Mouse (Mus musculus) retina, adult 2 months (tissue): ENCODE data around the gene Gm49391.
"Not testable (repeated sequence)": the region's sequence is repeated elsewhere in the genome, so short reads cannot be mapped to it uniquely, and the experiment has no call there.

Experiments used
- DNase-seq: peaks from one replicate; pipeline ENCODE4 v3.0.0-alpha.2; 2012; ENCODE audit warnings: low read depth, low spot score

The Gm49391 gene

DNA sequence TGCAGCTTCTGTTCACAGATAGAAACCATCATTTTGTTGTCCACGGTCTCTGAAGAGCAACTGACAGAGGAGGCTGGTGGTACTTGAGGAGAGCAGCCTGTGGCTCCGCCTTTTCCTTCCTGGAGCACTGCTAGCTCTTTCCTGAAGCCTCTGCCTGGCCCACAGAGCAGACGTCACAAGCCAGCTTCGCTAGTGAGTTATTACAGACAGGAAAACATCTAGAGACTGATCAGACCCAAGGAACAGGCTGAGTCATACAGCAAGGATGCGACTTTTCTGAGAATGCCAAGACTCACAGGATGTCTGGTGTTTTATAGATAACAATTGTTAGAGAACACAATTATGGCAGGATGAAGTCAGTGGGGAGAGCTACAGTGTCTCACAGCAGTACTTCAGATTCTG, at the start of gene Gm49391, which contains the start of gene Ctla2a:
Gene Gm49391, minus strand, starts transcription at position 72 of the 402 bp plus-strand sequence.
Gene Ctla2a, minus strand, starts transcription at position 126 of the 402 bp plus-strand sequence.
- DNase-seq = no peak

DNA sequence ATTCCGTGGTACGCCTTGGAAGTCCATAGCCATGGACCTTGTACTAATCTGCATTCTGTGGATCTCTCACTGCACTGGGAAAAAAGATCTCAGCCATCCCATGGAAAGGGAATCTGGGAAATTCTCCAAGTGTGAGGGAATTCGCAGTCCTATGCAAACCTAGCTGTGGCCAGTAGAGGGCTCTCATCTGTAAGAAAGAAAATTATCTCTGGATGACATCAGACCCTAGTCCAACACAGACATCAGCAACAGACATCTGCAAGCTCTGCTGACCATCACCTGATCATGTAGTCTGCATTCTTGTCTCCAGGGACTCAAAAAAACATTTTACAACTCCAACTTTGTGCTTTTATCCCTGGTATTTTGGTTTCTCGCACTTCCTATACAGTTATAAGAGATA, 35.9 kb upstream of the Gm49391 start:
- DNase-seq = not testable (repeated sequence)

DNA sequence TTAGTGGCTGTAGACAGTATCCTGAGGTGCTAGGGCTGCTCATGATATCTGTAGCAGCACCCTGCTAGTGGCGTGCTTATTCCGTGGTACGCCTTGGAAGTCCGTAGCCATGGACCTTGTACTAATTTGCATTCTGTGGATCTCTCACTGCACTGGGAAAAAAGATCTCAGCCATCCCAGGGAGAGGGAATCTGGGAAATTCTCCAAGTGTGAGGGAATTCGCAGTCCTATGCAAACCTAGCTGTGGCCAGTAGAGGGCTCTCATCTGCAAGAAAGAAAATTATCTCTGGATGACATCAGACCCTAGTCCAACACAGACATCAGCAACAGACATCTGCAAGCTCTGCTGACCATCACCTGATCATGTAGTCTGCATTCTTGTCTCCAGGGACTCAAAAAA, 27.6 kb upstream of the Gm49391 start:
- DNase-seq = not testable (repeated sequence)

DNA sequence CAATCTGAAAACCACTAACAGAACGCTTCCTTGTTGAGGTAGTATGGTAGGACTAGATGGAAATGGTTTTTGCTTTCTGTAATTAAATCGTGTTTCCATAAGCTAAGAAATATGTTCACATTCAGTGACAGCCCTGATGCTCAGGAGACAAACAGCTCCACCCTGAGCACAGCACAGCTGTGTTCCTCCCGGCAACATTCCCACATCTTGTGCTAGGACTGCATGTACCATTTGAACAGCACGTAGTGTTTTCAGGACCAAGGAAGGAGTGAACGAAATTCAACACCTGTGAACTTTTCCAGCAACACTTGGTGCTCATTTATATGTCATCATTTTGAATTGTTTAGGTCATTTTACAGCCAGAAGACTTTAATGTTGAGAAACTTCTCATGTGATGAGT, 25.3 kb upstream of the Gm49391 start:
- no peak for DNase-seq

- DNase-seq = not testable (repeated sequence)
Measured at GRCm38 (mm10) chr13:60941884-60942283, 5.5 kb upstream of the Gm49391 start, which contains the start of gene Tpbpa. TSS of gene Tpbpa (minus strand) at chr13:60941984.

DNA sequence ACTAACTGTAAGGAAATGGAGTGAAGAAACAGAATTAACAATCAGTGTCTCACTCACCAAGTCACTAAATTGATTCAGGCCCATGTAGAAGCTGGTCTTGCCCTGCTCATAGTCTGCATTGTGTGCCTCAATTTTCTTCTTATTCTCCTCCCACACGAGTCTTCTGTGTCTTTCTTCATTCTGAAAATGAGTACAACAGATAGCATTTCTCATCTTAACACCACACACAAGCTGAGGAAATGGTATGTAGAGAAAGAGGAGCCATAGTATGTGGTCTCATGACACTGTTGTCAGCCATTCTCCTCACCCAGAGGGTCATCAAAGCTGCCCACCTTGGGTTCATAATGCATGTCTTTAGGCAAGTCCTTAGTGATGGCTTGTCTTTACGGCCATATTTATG, 881 bp downstream of the Gm49391 start, which contains the start of gene Gm49393:
Gene Gm49393, minus strand, starts transcription at position 101 of the 400 bp plus-strand sequence.
- not testable (repeated sequence) for DNase-seq

DNA sequence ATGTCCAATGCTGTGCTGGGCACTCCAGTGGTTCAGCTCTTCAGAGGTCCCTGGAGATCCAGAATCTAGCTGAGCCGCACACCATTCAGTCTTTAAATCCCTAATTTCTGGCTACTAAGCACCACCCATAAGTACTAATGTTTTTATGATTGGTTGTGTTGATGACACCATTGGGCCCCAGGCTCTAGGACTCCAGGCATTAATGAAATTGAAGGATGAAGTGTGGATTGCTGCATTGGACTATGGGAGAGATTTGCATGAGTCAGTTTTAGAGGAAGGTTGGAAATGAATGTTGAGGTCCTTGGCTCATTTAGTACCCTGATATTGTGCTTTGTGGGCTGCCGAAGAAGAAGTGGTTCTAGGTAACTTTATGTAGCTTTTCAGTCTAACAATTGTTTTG, 31.6 kb downstream of the Gm49391 start, which contains the start of gene Tpbpb:
Gene Tpbpb, minus strand, starts transcription at position 101 of the 400 bp plus-strand sequence.
- not testable (repeated sequence) for DNase-seq

- no peak for DNase-seq
Measured at GRCm38 (mm10) chr13:60897328-60897727, 39.0 kb downstream of the Gm49391 start, which contains the start of gene Ctla2b. TSS of gene Ctla2b (minus strand) at chr13:60897447.

DNA sequence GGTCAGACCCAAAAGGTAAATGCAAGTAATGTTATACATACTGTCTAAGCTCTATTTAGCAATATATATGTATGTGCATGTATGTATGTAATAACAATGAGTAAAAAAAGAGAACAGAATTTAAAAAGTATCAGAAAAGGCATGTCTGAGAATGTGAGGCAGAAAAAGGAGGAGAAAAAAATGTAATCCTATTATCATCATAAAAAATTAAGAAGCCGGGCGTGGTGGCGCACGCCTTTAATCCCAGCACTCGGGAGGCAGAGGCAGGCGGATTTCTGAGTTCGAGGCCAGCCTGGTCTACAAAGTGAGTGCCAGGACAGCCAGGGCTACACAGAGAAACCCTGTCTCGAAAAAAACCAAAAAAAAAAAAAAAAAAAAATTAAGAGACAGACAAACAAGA, 39.6 kb downstream of the Gm49391 start, which contains the start of gene Gm49392:
Gene Gm49392, minus strand, starts transcription at position 101 of the 400 bp plus-strand sequence.
- not testable (repeated sequence) for DNase-seq

DNA sequence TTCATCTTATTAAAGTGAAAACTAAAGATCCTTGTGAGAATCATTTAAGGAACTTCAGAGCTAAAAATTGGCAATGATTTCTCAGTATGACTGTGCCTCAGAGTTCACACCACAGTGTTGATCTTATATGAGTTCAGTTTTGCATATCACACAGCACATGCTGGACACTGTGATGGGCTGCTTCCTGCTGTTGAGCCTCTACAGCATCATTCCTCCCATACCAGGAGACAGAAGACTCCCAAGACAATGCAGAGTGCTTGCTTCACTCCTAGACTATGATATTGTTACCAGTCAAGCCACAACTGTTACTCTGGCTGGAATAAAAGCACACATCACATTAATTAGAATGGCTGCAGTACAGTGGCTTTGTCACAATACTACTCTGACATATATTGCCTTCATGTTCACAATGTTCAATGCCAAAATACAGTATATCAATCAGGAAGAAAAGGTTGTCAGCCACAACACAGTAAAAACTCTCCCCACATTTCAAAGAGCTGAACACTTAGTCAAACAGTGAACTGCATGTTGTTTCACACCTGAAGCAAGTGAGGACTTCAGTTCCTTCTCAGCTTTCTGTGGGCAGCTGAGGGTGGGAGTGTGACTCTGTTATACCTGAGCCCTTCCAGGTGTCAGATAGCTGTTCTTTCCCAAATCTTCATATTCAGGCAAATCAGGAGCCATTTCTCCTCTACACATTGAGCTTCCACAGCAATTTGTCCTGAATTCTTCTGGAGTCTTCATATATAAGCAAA, 40.8 kb downstream of the Gm49391 start:
- DNase-seq = no peak

GRCm38 (mm10) chr13:60892301-60892700, 44.1 kb downstream of the Gm49391 start:
- DNase-seq = no peak

DNA sequence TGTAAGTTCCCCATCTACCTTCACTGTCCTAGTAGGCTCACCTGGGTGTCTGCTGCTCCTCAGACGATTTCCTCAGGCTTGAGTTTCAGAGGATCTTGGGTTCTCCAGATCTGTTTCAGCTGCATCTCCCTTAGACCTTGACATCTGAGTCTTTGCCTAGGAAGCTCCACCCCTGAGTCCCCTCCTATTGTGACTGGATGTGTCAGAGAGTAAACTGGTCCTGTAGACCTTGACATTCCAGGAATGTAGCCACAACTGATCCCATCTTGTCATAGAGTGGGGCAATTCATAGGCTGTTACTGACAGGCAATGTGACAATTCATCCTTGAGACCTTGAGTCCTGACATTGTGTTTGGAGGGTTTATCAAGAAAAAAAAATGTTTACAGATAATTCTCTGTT, 72.1 kb downstream of the Gm49391 start, which contains the start of gene 4930486L24Rik:
Gene 4930486L24Rik, minus strand, starts transcription at position 195 of the 400 bp plus-strand sequence.
- no peak for DNase-seq

- DNase-seq = no peak
Measured at GRCm38 (mm10) chr13:60848241-60849120, 87.9 kb downstream of the Gm49391 start.
